Mouse (Mus musculus): ENCODE measurements around the gene Proser3.

Proser3 gene

DNA sequence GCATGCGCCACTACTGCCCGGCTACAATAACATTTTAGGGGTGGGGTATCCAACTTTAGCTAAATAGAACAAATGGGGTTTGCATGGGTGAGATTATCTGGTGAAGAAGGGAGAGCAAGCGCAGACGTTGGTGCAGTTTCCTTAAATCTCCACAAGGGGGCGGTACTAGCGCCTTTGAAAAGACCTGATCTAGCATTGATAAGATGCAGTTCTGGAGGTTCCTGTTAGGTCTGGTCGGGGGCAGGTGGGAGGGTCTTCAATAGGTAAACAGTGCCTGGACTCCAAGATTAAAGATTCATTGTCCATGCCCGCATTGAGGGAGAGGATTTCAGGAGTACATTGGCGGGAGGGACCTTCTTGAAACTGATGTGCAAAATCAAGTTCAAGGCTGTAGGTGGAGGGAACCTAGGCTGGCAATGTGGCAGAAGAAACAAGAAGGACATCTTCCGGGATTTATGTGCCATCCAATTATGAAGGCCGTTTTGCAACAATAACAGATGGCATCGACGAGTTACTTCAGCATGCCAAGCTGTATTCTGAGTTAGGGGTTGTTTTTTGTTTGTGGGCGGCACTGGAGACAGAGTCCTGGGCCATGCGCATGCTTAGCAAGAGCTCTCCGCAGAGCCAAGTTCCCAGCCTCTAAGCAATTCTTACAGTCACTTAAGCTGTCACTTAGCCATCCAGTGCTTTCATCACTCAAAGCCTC, 61.7 kb downstream of the Proser3 start:
- DNase-seq (ENCODE audit: extremely low spot score): peak; percentile 44
